Mouse (Mus musculus) skeletal muscle tissue, adult 2 months (tissue): ENCODE results near the gene Tex52.
"Not testable (repeated sequence)": the region's sequence is repeated elsewhere in the genome, so short reads cannot be mapped to it uniquely, and the experiment has no call there.

Source experiments
- DNase-seq: peaks from one replicate; pipeline ENCODE4 v3.0.0-alpha.2; 2012; ENCODE audit warnings: low read depth, low spot score

The Tex52 gene

DNA sequence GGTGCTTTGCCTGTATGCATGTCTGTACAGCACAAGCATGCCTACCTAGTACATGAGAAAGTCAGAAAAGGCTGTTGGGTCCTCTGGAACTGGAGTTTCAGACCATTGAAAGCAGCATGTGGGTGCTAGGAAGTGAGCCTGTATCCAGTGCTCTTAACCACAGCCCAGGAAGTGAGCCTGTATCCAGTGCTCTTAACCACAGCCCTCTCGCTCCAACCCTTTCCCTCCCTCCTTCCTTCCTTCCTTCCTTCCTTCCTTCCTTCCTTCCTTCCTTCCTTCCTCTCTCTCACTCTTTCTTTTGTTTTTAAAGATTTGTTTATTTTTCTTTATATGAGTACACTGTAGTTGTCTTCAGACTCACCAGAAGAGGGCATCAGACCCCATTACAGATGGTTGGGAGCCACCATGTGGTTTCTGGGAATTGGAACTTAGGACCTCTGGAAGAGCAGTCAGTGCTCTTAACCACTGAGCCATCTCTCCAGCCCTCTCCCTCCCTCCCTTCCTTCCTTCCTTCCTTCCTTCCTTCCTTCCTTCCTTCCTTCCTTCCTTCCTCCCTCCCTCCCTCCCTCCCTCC is 5.4 kb downstream of the Tex52 start:
- not testable (repeated sequence) for DNase-seq

DNA sequence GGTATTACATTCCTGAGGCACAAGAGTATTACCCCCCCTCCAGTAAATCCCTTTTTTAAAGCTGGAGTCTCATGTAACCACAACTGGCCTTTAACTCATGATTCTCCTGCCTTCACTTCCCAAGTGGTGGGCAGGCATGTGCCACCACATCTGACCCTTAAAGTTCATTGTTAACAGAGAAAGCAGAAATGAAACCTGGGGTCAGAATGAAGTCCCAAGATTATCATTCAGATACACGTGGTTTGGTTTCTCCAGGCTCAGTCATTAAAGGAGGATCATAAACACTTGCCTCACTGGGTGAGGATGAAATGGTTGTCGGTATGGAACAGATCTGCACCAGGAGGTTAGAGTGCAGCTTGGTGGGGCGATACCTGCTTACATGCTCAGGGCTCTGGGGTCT is 6.0 kb downstream of the Tex52 start:
- DNase-seq: no peak

DNA sequence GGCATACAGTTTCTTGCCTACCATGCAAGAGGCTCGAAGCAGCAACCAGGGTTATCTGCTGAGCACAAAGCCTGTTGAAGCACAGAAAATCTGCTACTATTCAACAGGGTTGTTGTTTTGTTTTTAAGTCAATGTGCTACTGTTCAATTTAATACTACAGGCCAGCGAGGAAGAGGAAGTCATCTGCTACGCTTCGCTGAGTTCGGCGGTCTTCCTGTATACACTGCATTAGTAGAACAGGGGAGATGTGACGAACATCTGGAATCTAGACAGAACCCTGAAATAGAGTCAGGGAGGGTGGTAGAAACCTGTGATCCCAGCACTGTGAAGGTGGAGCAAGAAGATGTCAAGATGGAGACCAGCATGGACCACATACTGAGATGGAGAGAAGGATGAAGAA is 8.5 kb downstream of the Tex52 start:
- DNase-seq: no peak

DNA sequence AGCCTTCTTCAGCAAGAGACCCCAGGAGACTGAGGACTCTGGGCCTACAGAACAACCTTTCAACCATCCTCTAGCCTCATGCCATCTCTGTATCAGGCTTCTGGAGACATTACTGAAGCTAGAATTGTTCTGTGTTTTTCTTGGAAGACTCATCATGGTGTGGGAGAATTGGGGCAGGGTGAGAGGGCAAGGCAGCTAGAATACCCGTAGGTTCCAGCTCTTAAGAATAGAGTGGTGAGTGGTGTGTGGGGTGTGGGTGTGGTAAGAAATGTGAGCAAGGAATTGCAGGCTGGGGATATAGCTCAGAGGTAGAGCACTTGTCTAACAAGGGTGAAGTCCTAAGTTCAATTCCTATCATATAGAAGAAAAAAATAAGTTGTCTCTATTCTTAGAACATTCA is 9.8 kb downstream of the Tex52 start:
- DNase-seq: no peak

DNA sequence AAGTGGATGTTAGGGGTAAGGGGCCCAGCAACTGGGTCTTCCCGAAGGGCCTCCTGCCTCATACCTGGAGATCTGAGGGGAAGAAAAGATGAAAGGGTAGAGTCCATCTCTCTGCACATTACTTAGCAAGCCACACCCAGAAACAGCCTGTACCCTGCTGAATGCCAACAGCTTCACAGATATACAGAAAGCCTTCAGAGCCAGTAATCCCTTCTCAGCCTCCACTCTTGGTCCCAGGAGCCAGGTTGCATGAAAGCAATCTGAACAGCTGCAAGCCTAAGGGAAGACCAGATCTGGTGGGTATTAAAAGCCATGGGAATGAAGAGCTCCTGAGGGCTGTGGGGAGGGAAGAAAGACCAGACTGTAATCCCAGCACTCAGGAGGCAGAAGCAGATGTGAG is 13.9 kb downstream of the Tex52 start:
- no peak for DNase-seq

DNA sequence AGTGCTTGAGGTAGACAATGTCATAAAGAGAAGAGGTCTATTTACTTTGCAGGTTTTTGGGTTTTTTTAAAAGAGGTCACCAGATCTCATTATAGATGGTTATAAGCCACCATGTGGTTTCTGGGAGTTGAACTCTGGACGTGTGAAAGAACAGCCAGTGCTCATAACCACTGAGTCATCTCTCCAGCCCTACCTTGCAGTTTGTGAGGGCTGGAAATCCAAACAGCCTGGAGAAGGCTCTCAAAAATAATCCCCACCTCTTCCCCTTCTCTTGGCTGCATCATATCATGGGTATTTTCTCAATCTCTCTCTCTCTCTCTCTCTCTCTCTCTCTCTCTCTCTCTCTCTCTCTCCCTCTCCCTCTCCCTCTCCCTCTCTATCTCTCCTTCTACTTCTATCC is 15.4 kb downstream of the Tex52 start:
- no peak for DNase-seq

DNA sequence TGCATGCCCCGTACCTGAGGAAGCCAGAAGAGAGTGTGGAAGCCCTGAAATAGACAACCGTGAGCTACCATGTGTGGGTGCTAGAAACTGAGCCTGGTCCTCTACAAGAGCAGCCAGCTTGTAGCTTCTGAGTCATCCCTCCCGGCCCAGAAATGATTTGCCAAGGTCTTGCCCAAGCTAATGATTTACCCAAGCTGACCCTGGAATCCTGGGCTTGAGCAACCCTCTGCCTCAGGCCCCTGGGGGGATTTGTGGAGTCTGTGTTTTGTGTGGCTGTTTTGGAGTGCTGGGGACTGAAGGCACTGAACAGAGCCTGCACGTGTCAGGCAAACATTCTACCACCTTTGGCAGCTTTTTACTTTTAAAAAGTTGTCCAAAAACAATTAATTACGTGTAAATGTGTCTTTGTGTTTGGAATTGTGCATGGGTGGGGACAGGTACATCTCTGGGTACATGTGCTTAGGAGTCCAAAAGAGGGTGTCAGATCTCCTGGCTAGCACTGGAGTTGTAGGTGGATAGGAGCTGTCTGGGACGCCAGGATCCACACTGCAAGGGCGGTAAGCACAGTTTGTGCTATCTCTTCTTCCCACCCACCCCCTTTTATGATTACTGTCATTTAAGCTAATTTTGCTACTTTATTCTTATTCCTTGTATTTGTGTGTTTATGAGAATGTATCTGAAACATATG is 22.5 kb downstream of the Tex52 start:
- DNase-seq: no peak

DNA sequence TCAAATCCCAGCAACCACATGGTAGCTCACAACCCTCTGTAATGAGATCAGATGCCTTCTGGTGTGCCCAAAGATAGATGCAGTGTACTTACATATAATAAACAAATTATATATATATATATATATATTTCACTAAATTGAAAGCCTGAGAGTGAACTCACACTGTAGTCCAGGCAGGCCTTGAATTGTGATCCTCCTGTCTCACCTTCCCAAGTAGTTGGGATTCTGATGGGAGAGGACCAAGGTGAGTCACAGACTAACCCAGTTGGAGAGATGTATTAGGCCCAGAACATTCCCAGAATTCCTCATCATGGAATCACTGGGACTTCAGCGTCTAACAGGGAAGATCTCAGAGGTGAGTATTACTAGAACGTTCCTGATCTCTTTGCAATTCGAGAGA is 23.7 kb downstream of the Tex52 start, which contains the start of gene Nrip2:
TSS of gene Nrip2 (plus strand) at position 301 of the 400 bp plus-strand sequence.
- DNase-seq: no peak

DNA sequence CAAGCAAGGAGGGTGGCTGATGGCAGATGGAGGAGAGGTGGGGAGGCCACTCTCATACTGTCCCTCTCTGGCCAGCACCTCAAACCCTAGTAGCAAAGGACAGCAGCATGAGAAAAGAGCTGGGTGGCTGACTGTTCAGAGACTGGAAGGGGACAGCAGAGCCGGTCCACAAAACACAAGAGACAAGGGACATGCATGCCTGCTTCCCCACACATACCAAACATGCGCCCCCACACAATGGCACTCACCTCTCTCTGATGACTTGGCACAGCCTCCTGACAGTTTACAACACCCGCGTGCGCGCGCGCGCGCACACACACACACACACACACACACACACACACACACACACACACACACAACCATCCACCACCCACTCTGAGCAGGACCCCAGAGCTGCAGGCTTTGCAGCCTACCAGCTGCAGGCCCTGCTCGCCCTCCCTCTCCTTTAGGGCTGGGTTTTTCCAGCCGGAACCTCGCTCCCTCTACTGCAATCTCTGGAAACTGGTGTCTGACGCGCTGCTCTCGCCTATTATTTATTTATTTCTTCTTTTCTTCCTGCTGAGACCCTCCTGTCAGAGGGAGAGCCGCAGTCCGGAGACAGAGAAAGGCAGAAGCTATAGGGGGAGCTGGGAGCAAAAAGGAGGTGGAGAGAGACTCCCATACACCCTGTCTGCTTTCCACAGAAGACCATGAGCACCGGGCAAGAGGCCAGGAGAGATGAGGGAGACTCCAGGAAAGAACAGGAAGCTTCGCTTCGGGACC is 24.3 kb downstream of the Tex52 start:
- DNase-seq: no peak

DNA sequence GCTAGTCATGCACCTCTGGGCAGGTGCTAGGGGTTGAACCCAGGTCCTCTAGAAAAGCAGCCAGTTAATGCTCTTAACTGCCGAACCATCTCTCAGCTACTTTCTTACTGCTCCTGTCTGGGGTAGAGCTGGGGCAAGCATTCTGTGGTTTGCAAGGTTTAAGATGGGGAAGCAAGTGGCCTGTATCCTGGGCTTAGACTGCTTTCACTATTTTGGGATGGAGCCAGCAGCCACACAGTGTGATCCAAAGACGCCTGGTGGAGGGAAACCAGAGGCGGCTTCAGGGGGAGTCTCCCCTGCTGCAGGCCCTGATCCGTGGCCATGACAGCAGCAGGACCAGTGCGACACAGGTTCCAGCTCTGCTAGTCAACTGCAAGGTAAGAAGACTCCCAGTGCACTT is 29.5 kb downstream of the Tex52 start:
- DNase-seq: no peak

DNA sequence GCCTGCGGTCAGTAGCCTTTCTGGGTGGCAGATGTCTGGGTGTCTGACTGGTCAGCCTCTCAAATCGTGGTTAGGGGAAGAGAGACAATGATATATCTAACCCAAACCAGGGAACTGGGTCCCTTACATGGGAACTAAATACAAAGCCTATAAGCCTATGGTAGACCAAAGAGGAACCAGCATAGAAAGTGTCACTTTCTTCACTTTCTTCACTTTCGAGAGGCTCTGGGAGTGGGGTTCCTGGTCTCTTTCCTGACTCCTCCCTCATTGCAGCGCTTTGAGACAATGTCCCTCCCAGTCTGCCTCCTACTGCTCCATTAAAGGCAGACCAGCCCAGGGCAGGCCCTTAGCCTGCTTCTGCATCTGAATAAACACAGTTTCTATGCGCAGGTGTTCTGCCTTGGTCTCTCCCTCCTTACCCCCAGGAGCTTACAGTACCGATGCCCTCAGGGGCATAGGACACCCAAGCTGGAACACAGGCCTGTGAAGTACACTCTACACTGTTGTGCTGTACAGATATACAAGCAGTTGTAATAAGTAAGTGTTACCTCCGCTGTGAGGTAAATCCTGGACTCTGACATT is 33.4 kb downstream of the Tex52 start:
- no peak for DNase-seq

DNA sequence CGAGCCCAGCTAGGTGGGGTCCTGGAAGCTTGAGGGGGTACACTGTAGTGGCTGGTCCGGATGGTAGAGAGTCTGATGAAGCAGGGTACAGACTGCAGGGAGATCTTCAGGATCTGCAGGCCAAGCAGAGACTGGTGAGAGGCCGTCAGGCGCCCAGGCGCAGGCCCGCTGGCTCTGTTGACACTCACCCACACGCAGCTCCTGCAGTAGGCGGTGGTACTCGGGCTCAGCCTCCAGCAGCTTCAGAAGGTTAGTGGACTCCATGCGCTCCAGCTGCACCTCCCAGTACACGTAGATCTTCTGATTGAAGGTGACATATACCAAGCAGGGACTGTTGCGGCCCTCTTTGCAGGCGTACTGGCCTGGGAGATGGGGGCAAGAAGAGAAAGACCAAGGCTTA is 35.0 kb downstream of the Tex52 start:
- DNase-seq: no peak

DNA sequence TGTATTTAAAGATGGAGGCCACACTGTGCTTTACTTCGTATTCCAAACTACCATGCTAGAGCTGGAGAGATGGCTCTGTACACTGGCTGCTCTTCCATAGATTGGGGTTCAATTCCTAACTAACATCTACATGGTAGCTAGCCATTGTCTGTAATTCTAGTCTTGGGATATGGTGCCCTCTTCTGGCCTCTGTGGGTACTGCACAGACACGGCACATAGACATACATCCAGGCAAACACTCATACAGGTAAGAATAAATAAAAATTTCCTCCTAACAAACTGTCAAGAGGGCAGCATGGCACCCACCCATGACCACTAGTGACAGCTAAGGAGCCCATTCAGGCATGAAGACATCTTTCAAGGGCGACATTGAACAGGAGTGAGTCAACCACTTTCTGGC is 35.9 kb downstream of the Tex52 start:
- DNase-seq: peak; percentile 43

DNA sequence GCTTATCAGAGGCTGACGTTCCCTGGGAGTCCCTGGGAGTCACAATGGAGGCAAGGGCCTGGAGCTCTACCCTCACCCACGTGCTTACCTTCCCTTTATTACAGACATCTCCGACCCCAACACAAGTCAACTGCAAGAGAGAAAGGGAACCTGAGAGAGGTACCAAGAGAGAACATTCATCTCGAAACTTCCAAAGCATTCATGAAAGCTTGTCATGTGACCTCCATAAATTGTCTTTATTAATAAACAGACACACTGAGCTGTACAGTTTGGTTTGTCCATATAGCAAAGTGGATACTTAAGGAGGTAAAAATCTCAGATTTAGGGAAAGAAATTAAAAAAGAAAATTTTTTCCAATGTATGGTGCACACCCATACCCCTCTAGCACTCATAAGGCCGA is 40.9 kb downstream of the Tex52 start:
- DNase-seq: no peak

DNA sequence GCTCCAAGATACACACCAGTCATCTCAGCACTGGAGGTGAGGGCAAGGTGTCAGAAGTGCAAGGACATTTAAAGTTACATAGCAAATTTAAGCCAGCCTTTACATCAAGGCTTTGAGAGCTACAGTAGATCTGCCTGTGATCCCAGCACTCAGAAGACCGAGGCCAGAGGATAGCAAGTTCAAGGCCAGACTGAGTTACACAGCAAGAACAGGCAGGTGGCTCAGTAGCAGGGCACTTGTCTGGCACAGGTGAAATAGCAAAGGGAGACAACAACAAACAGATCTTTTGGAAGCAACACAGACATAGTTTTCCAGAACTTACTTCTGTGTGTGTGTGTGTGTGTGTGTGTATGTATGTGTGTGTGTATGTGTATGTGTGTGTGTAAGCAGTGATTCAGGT is 42.8 kb downstream of the Tex52 start:
- no peak for DNase-seq

DNA sequence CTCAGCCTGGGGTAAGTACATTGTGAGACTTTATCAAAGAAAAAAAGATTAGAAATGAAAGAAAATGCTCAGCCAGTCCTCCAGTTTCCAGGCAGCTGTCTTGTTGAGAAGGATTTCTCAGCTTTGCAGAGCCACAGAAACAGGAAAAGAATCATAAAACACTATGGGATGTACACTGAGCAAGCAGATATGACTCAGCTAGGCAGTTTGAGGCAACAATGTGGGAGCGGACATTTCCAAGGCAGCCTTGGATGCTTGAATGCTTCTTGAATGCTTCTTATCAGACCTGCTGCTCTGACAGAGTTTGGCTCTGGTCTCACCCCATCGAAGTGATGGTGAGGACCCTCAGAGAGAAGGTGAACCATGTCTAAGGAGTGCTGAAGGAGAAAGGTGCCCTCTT is 45.8 kb downstream of the Tex52 start:
- DNase-seq: no peak

DNA sequence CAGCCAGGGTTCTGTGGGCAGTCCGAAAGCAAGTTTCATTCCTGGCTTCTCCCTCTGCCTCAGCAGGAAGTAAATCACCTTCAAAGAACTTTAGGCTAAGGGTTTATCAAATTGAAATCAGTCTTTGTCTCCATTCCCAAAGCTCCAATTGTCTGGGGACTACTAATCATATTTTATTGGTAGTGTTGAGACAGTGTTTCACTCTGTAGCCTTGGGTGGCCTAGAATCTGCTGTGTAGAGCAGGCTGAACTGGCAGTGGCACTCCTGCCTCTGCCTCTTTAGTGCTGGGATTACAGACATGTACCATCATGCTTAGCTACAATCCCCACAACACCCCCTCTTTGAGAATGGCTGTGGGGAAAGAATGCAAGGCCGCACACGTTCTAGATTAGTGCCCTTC is 46.2 kb downstream of the Tex52 start:
- DNase-seq: no peak

DNA sequence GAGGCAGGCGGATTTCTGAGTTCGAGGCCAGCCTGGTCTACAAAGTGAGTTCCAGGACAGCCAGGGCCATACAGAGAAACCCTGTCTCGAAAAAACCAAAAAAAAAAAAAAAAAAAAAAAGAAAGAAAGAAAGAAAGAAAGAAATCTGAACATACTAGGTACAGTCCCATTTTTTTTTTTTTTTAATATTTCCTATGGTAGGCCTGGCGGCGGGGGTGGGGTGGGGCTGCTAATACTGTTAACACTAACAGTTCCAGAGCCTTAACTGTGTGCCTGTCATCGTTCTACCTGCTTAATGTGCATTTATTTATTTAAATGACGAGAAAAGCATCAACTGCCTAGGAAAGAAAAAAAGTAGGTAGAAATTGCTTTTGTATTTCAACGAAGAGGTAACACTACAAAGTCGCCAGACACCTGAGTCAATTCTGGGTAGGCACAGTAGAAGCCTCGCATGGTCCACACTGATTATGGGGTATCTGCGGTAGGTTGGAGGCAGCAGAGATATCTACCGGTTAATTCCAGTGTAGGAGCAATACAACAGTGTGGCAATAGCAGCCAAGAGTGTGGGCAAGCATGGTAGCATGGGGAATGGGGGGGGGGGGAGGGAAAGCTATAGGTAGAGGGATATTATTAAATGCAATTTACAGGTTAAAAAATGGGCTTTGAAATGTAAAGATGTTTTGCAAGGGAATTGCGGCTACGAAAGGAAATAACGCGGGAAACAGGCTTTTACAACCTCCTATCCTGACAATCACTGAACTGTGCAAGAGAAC is 48.4 kb downstream of the Tex52 start:
- no peak for DNase-seq

DNA sequence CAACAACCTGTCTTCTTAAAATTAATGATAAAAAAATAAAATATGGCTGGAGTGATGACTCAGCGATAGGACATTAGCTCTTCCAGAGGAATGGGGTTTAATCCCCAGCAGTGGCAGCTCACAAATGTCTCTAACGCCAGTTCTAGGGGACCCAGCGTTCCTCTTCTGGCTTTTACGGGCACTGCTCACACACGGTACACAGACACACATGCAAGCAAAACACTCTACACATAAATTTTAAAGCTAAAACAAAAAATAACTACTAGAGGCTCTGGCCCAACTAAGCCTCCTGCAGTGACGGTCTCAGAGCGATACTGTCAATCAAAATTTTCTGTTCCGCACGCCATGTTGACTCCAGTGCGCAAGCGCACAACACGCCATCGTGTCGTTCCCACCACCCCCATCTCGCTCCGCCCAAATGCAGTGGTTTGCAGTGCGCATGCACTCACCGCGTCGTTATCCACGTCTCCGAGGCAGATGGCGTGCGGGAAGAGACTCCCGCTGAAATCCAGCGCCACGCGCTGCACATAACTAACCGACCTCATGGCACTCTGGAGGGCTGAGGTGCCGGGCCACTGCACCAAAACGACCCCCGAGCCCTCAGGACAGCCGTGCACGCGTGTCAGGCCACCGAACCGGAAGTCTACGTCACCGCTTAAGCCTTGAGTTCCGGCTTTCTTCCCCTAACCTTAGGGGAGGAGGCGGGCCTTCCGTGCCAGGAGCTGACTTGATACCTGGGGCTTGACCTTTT is 49.2 kb downstream of the Tex52 start, which contains the start of gene Itfg2:
TSS of gene Itfg2 (minus strand) at position 663 of the 751 bp plus-strand sequence.
- peak; percentile 96 for DNase-seq

DNA sequence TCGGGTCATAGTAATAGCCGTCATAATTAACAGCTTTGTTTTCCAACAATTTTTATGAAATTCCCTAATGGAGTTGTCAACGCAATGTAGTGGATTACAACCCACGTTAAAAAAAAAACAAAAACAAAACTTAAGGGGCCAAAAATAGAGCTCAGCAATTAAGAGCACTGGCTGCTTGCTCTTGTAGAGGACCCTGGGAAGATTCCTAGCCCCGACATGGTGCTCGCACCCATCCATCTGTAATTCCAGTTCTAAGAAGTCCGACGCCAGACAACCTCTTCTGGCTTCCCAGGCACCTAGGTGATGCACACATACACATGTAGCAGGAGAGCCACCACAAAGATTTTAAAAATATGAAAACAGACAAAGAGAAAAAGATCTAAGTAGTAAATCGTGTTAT is 49.8 kb downstream of the Tex52 start:
- no peak for DNase-seq

DNA sequence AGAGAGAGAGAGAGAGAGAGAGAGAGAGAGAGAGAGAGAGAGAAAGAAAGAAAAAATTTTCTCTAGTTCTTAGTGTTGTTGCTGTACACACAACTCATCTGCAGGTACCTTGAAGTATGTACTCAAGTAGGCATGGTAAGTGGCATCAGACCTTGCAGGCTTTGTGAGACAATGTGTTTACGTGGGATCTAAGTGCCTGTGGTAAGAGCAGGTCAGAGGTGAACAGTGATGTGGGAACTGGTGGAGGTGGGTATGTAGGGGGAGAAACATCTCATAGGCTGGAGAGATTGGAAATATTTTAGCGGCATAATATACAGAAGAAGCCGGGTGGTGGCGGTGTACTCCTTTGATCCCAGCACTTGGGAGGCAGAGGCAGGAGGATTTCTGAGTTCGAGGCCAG is 52.3 kb downstream of the Tex52 start:
- DNase-seq: no peak
